Mouse (Mus musculus) kidney, embryonic 15.5 days (tissue): Measurements from ENCODE around the gene Fam129c. TPM values are rescaled to one million over a fixed set of nuclear protein-coding genes. Genes with fewer than 3 reads are reported as not detected.

ENCODE experiments used
- ATAC-seq: fragments of 200-750 bp; cut with Nextera tagmentation; replicated peaks from 2 replicates; pipeline ENCODE4 v1.8.0; 2017; ENCODE audit warnings: moderate TSS enrichment; ENCODE audit not compliant: low FRiP score
- H3K27ac ChIP-seq: fragments of 300-500 bp; sonication (generic); 2 replicates; pipeline ENCODE4 v1.5.1; 2015; ENCODE audit warnings: mild to moderate bottlenecking, inconsistent platforms
- H3K27me3 ChIP-seq: fragments of 300-500 bp; sonication (generic); 2 replicates; pipeline ENCODE4 v1.6.1; 2015; ENCODE audit warnings: inconsistent platforms
- H3K36me3 ChIP-seq: fragments of 300-500 bp; sonication (generic); 2 replicates; pipeline ENCODE4 v1.6.1; 2015; ENCODE audit warnings: inconsistent platforms
- H3K4me1 ChIP-seq: fragments of 300-500 bp; sonication (generic); 2 replicates; pipeline ENCODE4 v1.6.1; 2015; ENCODE audit warnings: inconsistent platforms
- H3K4me2 ChIP-seq: fragments of 300-500 bp; sonication (generic); 2 replicates; pipeline ENCODE4 v1.6.1; 2015; ENCODE audit warnings: moderate library complexity, mild to moderate bottlenecking, inconsistent platforms
- H3K4me3 ChIP-seq: fragments of 300-500 bp; sonication (generic); replicated peaks from 2 replicates; pipeline ENCODE4 v1.5.1; 2015; ENCODE audit warnings: mild to moderate bottlenecking, inconsistent platforms
- H3K9ac ChIP-seq: fragments of 300-500 bp; sonication (generic); 2 replicates; pipeline ENCODE4 v1.6.1; 2015; ENCODE audit warnings: mild to moderate bottlenecking, inconsistent platforms
- H3K9me3 ChIP-seq: fragments of 300-500 bp; sonication (generic); replicated peaks from 2 replicates; pipeline ENCODE4 v1.6.1; 2016; ENCODE audit warnings: inconsistent platforms
- WGBS: fragments of 180-500 bp; shearing (Covaris S2); methylation state at CpG from one replicate; pipeline ENCODE4 v1.1.7; 2015; ENCODE audit warnings: mixed read lengths; 5-methylcytosine and 5-hydroxymethylcytosine counted together
- polyA plus RNA-seq: library from polyadenylated mRNA; unstranded; fragments of >200 nt; fragmentation: Nextera tagmentation; extraction: Ambion mirVana; gene quantifications from 2 replicates; pipeline ENCODE4 v1.2.1, GENCODE M21; 2015

The Fam129c gene
- polyA plus RNA-seq = 4.7 and 5.6 TPM in 2 replicates

GRCm38 (mm10) chr8:71597451-71597850, at the start of gene Fam129c:
Fam129c (plus strand) TSS chr8:71597648.
- no peak within 1 kb of the TSS for H3K4me3 ChIP-seq
- H3K4me2 ChIP-seq = no peak within 1 kb of the TSS
- H3K4me1 ChIP-seq = peaks cover 39% of the 10 kb centered on the region
- peaks cover 12% of the 10 kb centered on the region; the same call in 1 of the 2 replicates for H3K36me3 ChIP-seq
- WGBS = 86% methylated on average over 3 of the region's 3 CpGs
- no peak within 1 kb of the TSS for H3K9ac ChIP-seq
- H3K27ac ChIP-seq = no peak within 1 kb of the TSS
- no peak for ATAC-seq
- H3K27me3 ChIP-seq = peaks cover 18% of the 10 kb centered on the region
- H3K9me3 ChIP-seq = no peaks in the 10 kb centered on the region

- ATAC-seq = no peak
- no peak overlapping the region for H3K4me2 ChIP-seq
- H3K27ac ChIP-seq = peak overlapping the region; percentile 62
Measured at GRCm38 (mm10) chr8:71550754-71551153, 46.7 kb upstream of the Fam129c start.

GRCm38 (mm10) chr8:71552770-71553169, 44.7 kb upstream of the Fam129c start:
- WGBS = 29% methylated on average over 6 of the region's 6 CpGs
- H3K4me1 ChIP-seq = peaks cover 29% of the 10 kb centered on the region
- H3K4me3 ChIP-seq = no peak overlapping the region
- H3K27me3 ChIP-seq = peaks cover 17% of the 10 kb centered on the region
- H3K9me3 ChIP-seq = no peaks in the 10 kb centered on the region
- no peak overlapping the region for H3K9ac ChIP-seq
- peaks cover 12% of the 10 kb centered on the region for H3K36me3 ChIP-seq
- peak overlapping the region; percentile 87 for H3K27ac ChIP-seq
- no peak overlapping the region for H3K4me2 ChIP-seq
- peak; percentile 57 for ATAC-seq

More at GRCm38 (mm10) chr8:71550754-71551153, 46.7 kb upstream of the Fam129c start:
- Histone ChIP-seq H3K9me3 (no peaks in the 10 kb centered on the region), H3K27me3 (no peaks in the 10 kb centered on the region), H3K4me1 (peaks cover 29% of the 10 kb centered on the region), H3K36me3 (peaks cover 31% of the 10 kb centered on the region), H3K4me3 (no peak overlapping the region), H3K9ac (no peak overlapping the region)
- 65% methylated on average over 7 of the region's 7 CpGs for WGBS

GRCm38 (mm10) chr8:71554001-71554400, 43.4 kb upstream of the Fam129c start:
- H3K9me3 ChIP-seq = no peaks in the 10 kb centered on the region
- H3K4me2 ChIP-seq = no peak overlapping the region
- 71% methylated on average over 6 of the region's 6 CpGs for WGBS
- no peak overlapping the region for H3K4me3 ChIP-seq
- no peaks in the 10 kb centered on the region for H3K36me3 ChIP-seq
- peaks cover 29% of the 10 kb centered on the region for H3K27me3 ChIP-seq
- H3K9ac ChIP-seq = no peak overlapping the region
- peak overlapping the region; percentile 87; the same call in 1 of the 2 replicates for H3K27ac ChIP-seq
- peaks cover 39% of the 10 kb centered on the region for H3K4me1 ChIP-seq
- ATAC-seq = no peak

- WGBS = 85% methylated on average over 2 of the region's 2 CpGs
- Histone ChIP-seq H3K27me3 (peaks cover 36% of the 10 kb centered on the region), H3K4me2 (no peak overlapping the region), H3K4me3 (no peak overlapping the region), H3K9ac (no peak overlapping the region), H3K36me3 (no peaks in the 10 kb centered on the region), H3K27ac (no peak overlapping the region; the same call in 1 of the 2 replicates), H3K4me1 (peaks cover 43% of the 10 kb centered on the region), H3K9me3 (no peaks in the 10 kb centered on the region)
- no peak for ATAC-seq
Measured at GRCm38 (mm10) chr8:71554644-71555043, 42.8 kb upstream of the Fam129c start.

GRCm38 (mm10) chr8:71558071-71558957, 39.1 kb upstream of the Fam129c start, which contains the start of gene Tmem221:
Tmem221 (minus strand) TSS chr8:71558871.
- 3% methylated on average over 70 of the region's 70 CpGs for WGBS
- peak; percentile 27 for ATAC-seq
- peaks cover 70% of the 10 kb centered on the region for H3K27me3 ChIP-seq

GRCm38 (mm10) chr8:71558958-71559690, 38.3 kb upstream of the Fam129c start:
- peak overlapping the region; percentile 54 for H3K4me3 ChIP-seq
- WGBS = 1% methylated on average over 24 of the region's 24 CpGs
- H3K9ac ChIP-seq = peak overlapping the region; percentile 50
- no peaks in the 10 kb centered on the region for H3K36me3 ChIP-seq
- peak overlapping the region; percentile 88 for H3K4me2 ChIP-seq
- peaks cover 1% of the 10 kb centered on the region; the same call in 1 of the 2 replicates for H3K9me3 ChIP-seq
- H3K27me3 ChIP-seq = peaks cover 71% of the 10 kb centered on the region
- H3K4me1 ChIP-seq = peaks cover 32% of the 10 kb centered on the region
- H3K27ac ChIP-seq = no peak overlapping the region
- peak; percentile 77 for ATAC-seq

More at GRCm38 (mm10) chr8:71558071-71558957, 39.1 kb upstream of the Fam129c start, which contains the start of gene Tmem221:
- Histone ChIP-seq H3K4me1 (peaks cover 37% of the 10 kb centered on the region), H3K27ac (no peak within 1 kb of the TSS), H3K9ac (peak within 1 kb of the TSS; percentile 50), H3K4me2 (peak within 1 kb of the TSS; percentile 88), H3K4me3 (peak within 1 kb of the TSS; percentile 54), H3K36me3 (no peaks in the 10 kb centered on the region), H3K9me3 (no peaks in the 10 kb centered on the region)

- peaks cover 71% of the 10 kb centered on the region for H3K27me3 ChIP-seq
- H3K4me1 ChIP-seq = peaks cover 25% of the 10 kb centered on the region
- no peak overlapping the region for H3K27ac ChIP-seq
- ATAC-seq = no peak
- no peak overlapping the region for H3K4me3 ChIP-seq
- WGBS = 73% methylated on average over 3 of the region's 3 CpGs
- H3K9me3 ChIP-seq = peaks cover 5% of the 10 kb centered on the region
- H3K9ac ChIP-seq = no peak overlapping the region
- H3K36me3 ChIP-seq = no peaks in the 10 kb centered on the region
- H3K4me2 ChIP-seq = no peak overlapping the region
Measured at GRCm38 (mm10) chr8:71560071-71560470, 37.4 kb upstream of the Fam129c start.

- 84% methylated on average over 5 of the region's 5 CpGs for WGBS
- Histone ChIP-seq H3K4me3 (no peak overlapping the region), H3K36me3 (no peaks in the 10 kb centered on the region), H3K27me3 (peaks cover 71% of the 10 kb centered on the region), H3K27ac (no peak overlapping the region), H3K9ac (no peak overlapping the region), H3K4me2 (no peak overlapping the region), H3K4me1 (peaks cover 25% of the 10 kb centered on the region), H3K9me3 (peaks cover 5% of the 10 kb centered on the region)
- ATAC-seq = no peak
Measured at GRCm38 (mm10) chr8:71560765-71561164, 36.7 kb upstream of the Fam129c start.

- no peak for ATAC-seq
- Histone ChIP-seq H3K4me3 (no peak overlapping the region), H3K9me3 (peaks cover 5% of the 10 kb centered on the region), H3K4me2 (no peak overlapping the region), H3K9ac (no peak overlapping the region), H3K27me3 (peaks cover 67% of the 10 kb centered on the region), H3K4me1 (peaks cover 25% of the 10 kb centered on the region), H3K27ac (no peak overlapping the region), H3K36me3 (no peaks in the 10 kb centered on the region)
- WGBS = 3% methylated on average over 15 of the region's 15 CpGs
Measured at GRCm38 (mm10) chr8:71561401-71561800, 36.0 kb upstream of the Fam129c start.

GRCm38 (mm10) chr8:71562751-71563150, 34.7 kb upstream of the Fam129c start:
- Histone ChIP-seq H3K9ac (no peak overlapping the region), H3K4me1 (peaks cover 27% of the 10 kb centered on the region), H3K27ac (no peak overlapping the region), H3K4me2 (peak overlapping the region; percentile 52), H3K9me3 (peaks cover 5% of the 10 kb centered on the region), H3K4me3 (peak overlapping the region; percentile 18), H3K36me3 (no peaks in the 10 kb centered on the region), H3K27me3 (peaks cover 54% of the 10 kb centered on the region)
- 1% methylated on average over 33 of the region's 33 CpGs for WGBS
- 0 out of 2 replicates have a peak, but pooled peaks have one; percentile 23 for ATAC-seq

- Histone ChIP-seq H3K4me1 (peaks cover 29% of the 10 kb centered on the region), H3K27ac (no peak overlapping the region), H3K9ac (no peak overlapping the region), H3K9me3 (peaks cover 5% of the 10 kb centered on the region), H3K27me3 (peaks cover 42% of the 10 kb centered on the region), H3K4me3 (no peak overlapping the region), H3K4me2 (no peak overlapping the region), H3K36me3 (no peaks in the 10 kb centered on the region)
- WGBS = 91% methylated on average over 4 of the region's 4 CpGs
- no peak for ATAC-seq
Measured at GRCm38 (mm10) chr8:71563992-71564391, 33.5 kb upstream of the Fam129c start.
